Mouse (Mus musculus) embryonic fibroblast, embryonic 13.5 days (primary cell): ENCODE data around the gene Myo15b. TPM values are rescaled to one million over a fixed set of nuclear protein-coding genes. Genes with fewer than 3 reads are reported as not detected.

ENCODE experiments used
- H3K27ac ChIP-seq: 2 replicates; pipeline ENCODE4 v1.5.1; 2012; ENCODE audit warnings: low read length, control low read depth, inconsistent platforms; ENCODE audit not compliant: insufficient read depth
- H3K4me1 ChIP-seq: 2 replicates; pipeline ENCODE4 v1.6.1; 2011; ENCODE audit warnings: low read length; ENCODE audit not compliant: control insufficient read depth, insufficient read depth
- H3K4me3 ChIP-seq: 2 replicates; pipeline ENCODE4 v1.5.1; 2011; ENCODE audit warnings: mild to moderate bottlenecking, control low read depth, low read length; ENCODE audit not compliant: insufficient read depth
- CTCF ChIP-seq: IDR thresholded peaks from 2 replicates; pipeline ENCODE4 v1.5.1; 2011; ENCODE audit warnings: mild to moderate bottlenecking, control low read depth, low read length, moderate library complexity, borderline replicate concordance; ENCODE audit not compliant: insufficient read depth
- POLR2A ChIP-seq: IDR thresholded peaks from 2 replicates; pipeline ENCODE4 v1.6.1; 2011; ENCODE audit warnings: low read depth, mild to moderate bottlenecking, control low read depth, low read length, moderate library complexity
- polyA plus RNA-seq: library from polyadenylated mRNA; stranded (reverse); fragments of >200 nt; gene quantifications from 2 replicates; pipeline ENCODE4 v1.2.4, GENCODE M21; 2011; ENCODE audit warnings: low read depth; ENCODE audit not compliant: missing spikeins, insufficient read length

The Myo15b gene
- polyA plus RNA-seq, 1 experiment, result not detected

GRCm38 (mm10) chr11:115830550-115831325 is 27.5 kb upstream of the Myo15b start:
- H3K4me3 ChIP-seq, result no peak overlapping the region
- H3K4me1 ChIP-seq, result peaks cover 4% of the 10 kb centered on the region
- no peak for TF ChIP-seq CTCF
- TF ChIP-seq POLR2A, result no peak
- no peak overlapping the region for H3K27ac ChIP-seq

- TF ChIP-seq POLR2A, result no peak
- TF ChIP-seq CTCF, result no peak
- Histone ChIP-seq H3K4me1 (peaks cover 4% of the 10 kb centered on the region), H3K27ac (no peak overlapping the region), H3K4me3 (no peak overlapping the region)
Observed at GRCm38 (mm10) chr11:115831518-115831917, 26.7 kb upstream of the Myo15b start.

GRCm38 (mm10) chr11:115832064-115832463 is 26.1 kb upstream of the Myo15b start:
- Histone ChIP-seq H3K4me1 (peaks cover 4% of the 10 kb centered on the region), H3K27ac (no peak overlapping the region), H3K4me3 (no peak overlapping the region)
- TF ChIP-seq CTCF (no peak), POLR2A (no peak)

- Histone ChIP-seq H3K4me1 (peaks cover 2% of the 10 kb centered on the region), H3K27ac (no peak overlapping the region), H3K4me3 (no peak overlapping the region)
- no peak for TF ChIP-seq CTCF
- no peak for TF ChIP-seq POLR2A
Observed at GRCm38 (mm10) chr11:115832523-115832922, 25.7 kb upstream of the Myo15b start.

GRCm38 (mm10) chr11:115833021-115833513 is 25.1 kb upstream of the Myo15b start:
- H3K4me1 ChIP-seq, result no peaks in the 10 kb centered on the region; the same call in 1 of the 2 replicates
- H3K27ac ChIP-seq, result no peak overlapping the region

GRCm38 (mm10) chr11:115834033-115834432 is 24.2 kb upstream of the Myo15b start:
- no peak overlapping the region for H3K27ac ChIP-seq

More at GRCm38 (mm10) chr11:115833021-115833513, 25.1 kb upstream of the Myo15b start:
- H3K4me3 ChIP-seq, result no peak overlapping the region
- TF ChIP-seq CTCF, result no peak
- TF ChIP-seq POLR2A, result no peak

GRCm38 (mm10) chr11:115836656-115837395 is 21.4 kb upstream of the Myo15b start:
- H3K4me1 ChIP-seq, result no peaks in the 10 kb centered on the region; the same call in 1 of the 2 replicates
- TF ChIP-seq POLR2A, result no peak
- no peak for TF ChIP-seq CTCF
- no peak overlapping the region for H3K27ac ChIP-seq
- H3K4me3 ChIP-seq, result no peak overlapping the region

More at GRCm38 (mm10) chr11:115834033-115834432, 24.2 kb upstream of the Myo15b start:
- H3K4me1 ChIP-seq, result no peaks in the 10 kb centered on the region; the same call in 1 of the 2 replicates
- TF ChIP-seq POLR2A (no peak), CTCF (no peak)
- H3K4me3 ChIP-seq, result no peak overlapping the region

GRCm38 (mm10) chr11:115837606-115838345 is 20.4 kb upstream of the Myo15b start:
- Histone ChIP-seq H3K4me1 (peaks cover 3% of the 10 kb centered on the region; the same call in 1 of the 2 replicates), H3K4me3 (no peak overlapping the region), H3K27ac (no peak overlapping the region)
- TF ChIP-seq POLR2A (no peak), CTCF (no peak)

GRCm38 (mm10) chr11:115838895-115839311 is 19.3 kb upstream of the Myo15b start:
- no peak overlapping the region for H3K27ac ChIP-seq
- 0 out of 2 replicates have a peak, but pooled peaks cover 3% of the 10 kb centered on the region for H3K4me1 ChIP-seq
- no peak overlapping the region for H3K4me3 ChIP-seq
- TF ChIP-seq POLR2A (no peak), CTCF (no peak)
